Mouse (Mus musculus) heart, embryonic 15.5 days (tissue): ENCODE results near the gene Trp53. TPM values are rescaled to one million over a fixed set of nuclear protein-coding genes. Genes with fewer than 3 reads are reported as not detected.

Source experiments
- ATAC-seq: fragments of 200-750 bp; cut with Nextera tagmentation; replicated peaks from 2 replicates; pipeline ENCODE4 v1.8.0; 2017; ENCODE audit warnings: low read depth, moderate TSS enrichment; ENCODE audit not compliant: insufficient number of reproducible peaks, insufficient read depth, low FRiP score
- H3K27ac ChIP-seq: fragments of 300-500 bp; sonication (generic); 2 replicates; pipeline ENCODE4 v1.5.1; 2015; ENCODE audit warnings: mild to moderate bottlenecking, inconsistent platforms
- H3K27me3 ChIP-seq: fragments of 300-500 bp; sonication (generic); 2 replicates; pipeline ENCODE4 v1.6.1; 2015; ENCODE audit warnings: inconsistent platforms
- H3K36me3 ChIP-seq: fragments of 300-500 bp; sonication (generic); 2 replicates; pipeline ENCODE4 v1.6.1; 2015; ENCODE audit warnings: mild to moderate bottlenecking, inconsistent platforms
- H3K4me1 ChIP-seq: fragments of 300-500 bp; sonication (generic); replicated peaks from 2 replicates; pipeline ENCODE4 v1.6.1; 2015; ENCODE audit warnings: inconsistent platforms
- H3K4me2 ChIP-seq: fragments of 300-500 bp; sonication (generic); 2 replicates; pipeline ENCODE4 v1.6.1; 2015; ENCODE audit warnings: inconsistent platforms, mild to moderate bottlenecking, moderate library complexity
- H3K4me3 ChIP-seq: fragments of 300-500 bp; sonication (generic); 2 replicates; pipeline ENCODE4 v1.5.1; 2015; ENCODE audit warnings: mild to moderate bottlenecking, inconsistent platforms
- H3K9ac ChIP-seq: fragments of 300-500 bp; sonication (generic); 2 replicates; pipeline ENCODE4 v1.6.1; 2015; ENCODE audit warnings: mild to moderate bottlenecking, inconsistent platforms
- H3K9me3 ChIP-seq: fragments of 300-500 bp; sonication (generic); replicated peaks from 2 replicates; pipeline ENCODE4 v1.6.1; 2016; ENCODE audit warnings: inconsistent platforms
- WGBS: fragments of 180-500 bp; shearing (Covaris S2); methylation state at CpG from one replicate; pipeline ENCODE4 v1.1.7; 2015; ENCODE audit warnings: mixed read lengths; 5-methylcytosine and 5-hydroxymethylcytosine counted together
- polyA plus RNA-seq: library from polyadenylated mRNA; unstranded; fragments of >200 nt; fragmentation: Nextera tagmentation; extraction: Ambion mirVana; gene quantifications from 2 replicates; pipeline ENCODE4 v1.2.1, GENCODE M21; 2015

Trp53 gene
- polyA plus RNA-seq, 1 experiment from 2014 or later: 59.4 TPM

- Histone ChIP-seq H3K36me3 (no peaks in the 10 kb centered on the region), H3K4me3 (no peak overlapping the region), H3K4me2 (no peak overlapping the region), H3K4me1 (peaks cover 65% of the 10 kb centered on the region), H3K9me3 (no peaks in the 10 kb centered on the region), H3K27me3 (no peaks in the 10 kb centered on the region), H3K9ac (no peak overlapping the region), H3K27ac (no peak overlapping the region)
- 32% methylated on average over 3 of the region's 3 CpGs for WGBS
- no peak for ATAC-seq
Measured at GRCm38 (mm10) chr11:69601768-69602167, 21.6 kb downstream of the Trp53 start.

DNA sequence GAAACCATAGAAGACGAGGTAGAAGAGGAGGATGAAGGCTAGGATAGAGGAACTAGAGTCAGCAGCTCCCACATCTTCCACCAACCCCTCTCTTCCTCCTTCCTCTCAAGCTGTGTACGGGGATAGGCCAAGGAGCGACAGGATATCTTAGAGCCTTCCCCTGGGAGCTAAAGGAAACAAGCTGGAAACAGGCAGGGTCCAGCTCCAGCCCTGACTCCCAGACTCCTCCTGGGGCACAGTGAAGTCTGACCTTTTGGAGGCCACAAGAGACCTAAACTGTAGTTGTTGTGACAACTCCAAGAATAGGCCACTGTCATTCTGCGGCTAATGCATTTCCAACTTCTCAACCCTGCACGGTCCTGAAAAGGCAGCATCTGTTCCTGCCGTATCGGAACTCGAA lies 23.4 kb downstream of the Trp53 start:
- no peak overlapping the region for H3K9ac ChIP-seq
- no peaks in the 10 kb centered on the region for H3K27me3 ChIP-seq
- no peaks in the 10 kb centered on the region for H3K9me3 ChIP-seq
- peaks cover 65% of the 10 kb centered on the region for H3K4me1 ChIP-seq
- H3K27ac ChIP-seq: peak overlapping the region; percentile 82
- H3K4me3 ChIP-seq: 0 out of 2 replicates have a peak overlapping the region, but pooled peaks have one; percentile 68
- H3K4me2 ChIP-seq: peak overlapping the region; percentile 99; the same call in 1 of the 2 replicates
- ATAC-seq: no peak
- no peaks in the 10 kb centered on the region for H3K36me3 ChIP-seq
- WGBS: 72% methylated on average over 8 of the region's 8 CpGs

DNA sequence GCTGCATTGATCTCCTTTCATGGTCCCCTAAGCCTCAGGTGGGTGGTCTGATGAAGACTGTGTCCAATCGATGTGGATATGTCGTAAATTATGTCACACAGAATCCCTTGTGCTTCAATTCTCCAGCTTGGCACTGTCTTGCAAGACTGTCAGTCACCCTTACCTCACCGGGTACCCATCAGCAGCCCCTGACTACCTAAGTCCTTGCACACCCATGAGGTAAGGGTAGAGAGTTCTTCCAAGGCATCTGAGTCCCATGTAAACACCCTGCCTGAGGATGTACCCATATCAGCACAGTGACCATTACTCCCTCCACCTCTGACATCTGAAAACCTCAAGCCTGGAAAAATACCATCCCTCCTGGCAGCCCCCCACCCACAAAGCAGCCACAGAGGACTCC lies 24.2 kb downstream of the Trp53 start:
- Histone ChIP-seq H3K4me1 (peaks cover 62% of the 10 kb centered on the region), H3K4me2 (peak overlapping the region; percentile 99), H3K36me3 (no peaks in the 10 kb centered on the region), H3K4me3 (peak overlapping the region; percentile 68), H3K9ac (peak overlapping the region; percentile 78), H3K9me3 (no peaks in the 10 kb centered on the region), H3K27ac (peak overlapping the region; percentile 82), H3K27me3 (no peaks in the 10 kb centered on the region)
- ATAC-seq: no peak
- WGBS: 51% methylated on average over 3 of the region's 3 CpGs

- peaks cover 55% of the 10 kb centered on the region for H3K4me1 ChIP-seq
Measured at GRCm38 (mm10) chr11:69604795-69605664, 24.9 kb downstream of the Trp53 start.

DNA sequence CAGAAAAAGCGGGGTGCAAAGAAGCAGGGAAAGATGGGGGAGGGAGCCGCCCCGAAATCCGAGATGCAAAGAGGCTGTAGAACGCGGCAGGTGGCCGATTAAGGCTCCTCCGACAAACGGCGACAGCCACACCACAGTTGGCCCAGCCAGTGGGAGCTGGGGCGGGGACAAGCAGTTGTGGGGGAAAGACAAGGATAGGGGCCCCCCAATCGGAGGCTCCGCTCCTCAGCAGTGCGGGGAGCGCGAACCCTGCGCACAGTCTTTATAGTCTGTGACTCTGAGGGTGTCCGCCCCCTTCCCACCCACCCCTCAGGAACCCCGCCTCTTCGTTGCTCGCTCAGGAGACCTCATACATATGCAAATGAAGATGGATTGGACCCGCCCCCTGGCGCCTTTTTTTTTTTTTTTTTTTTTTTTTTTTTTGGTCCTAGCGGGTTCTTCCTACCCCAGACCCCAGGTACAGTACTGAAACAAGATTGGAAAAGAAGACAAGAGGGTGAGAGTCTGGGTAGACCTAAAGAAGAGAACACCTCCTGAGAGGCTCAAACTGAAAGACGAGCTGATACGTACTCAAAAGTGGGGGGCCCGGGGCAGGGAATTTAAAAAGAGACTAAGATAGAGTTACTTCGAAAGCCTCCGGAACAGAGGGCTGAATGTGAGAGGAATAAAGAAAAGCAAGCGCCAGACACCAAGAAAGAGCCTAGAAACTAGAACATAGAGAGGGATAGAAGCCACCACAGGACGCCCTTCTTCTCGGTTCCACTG lies 25.7 kb downstream of the Trp53 start, which contains the start of gene Atp1b2:
Gene Atp1b2 (minus strand): TSS at position 217 of the 765 bp plus-strand sequence.
- peak; percentile 88 for ATAC-seq
- Histone ChIP-seq H3K4me1 (peaks cover 47% of the 10 kb centered on the region), H3K27ac (peak within 1 kb of the TSS; percentile 82), H3K9me3 (no peaks in the 10 kb centered on the region), H3K36me3 (no peaks in the 10 kb centered on the region), H3K4me3 (peak within 1 kb of the TSS; percentile 68), H3K27me3 (no peaks in the 10 kb centered on the region), H3K9ac (peak within 1 kb of the TSS; percentile 78), H3K4me2 (peak within 1 kb of the TSS; percentile 99)
- 2% methylated on average over 32 of the region's 32 CpGs for WGBS

More at GRCm38 (mm10) chr11:69604795-69605664, 24.9 kb downstream of the Trp53 start:
- under 1% methylated on average over 73 of the region's 73 CpGs for WGBS
- Histone ChIP-seq H3K4me3 (peak overlapping the region; percentile 68), H3K27ac (peak overlapping the region; percentile 82), H3K9me3 (no peaks in the 10 kb centered on the region), H3K9ac (peak overlapping the region; percentile 78), H3K4me2 (peak overlapping the region; percentile 99), H3K27me3 (no peaks in the 10 kb centered on the region), H3K36me3 (no peaks in the 10 kb centered on the region)
- ATAC-seq: peak; percentile 45; the same call in 1 of the 2 replicates

- peaks cover 41% of the 10 kb centered on the region for H3K4me1 ChIP-seq
- H3K36me3 ChIP-seq: no peaks in the 10 kb centered on the region
- no peaks in the 10 kb centered on the region for H3K27me3 ChIP-seq
- peak overlapping the region; percentile 68 for H3K4me3 ChIP-seq
- WGBS: 70% methylated on average over 2 of the region's 2 CpGs
- no peak for ATAC-seq
- no peaks in the 10 kb centered on the region for H3K9me3 ChIP-seq
- peak overlapping the region; percentile 99 for H3K4me2 ChIP-seq
- peak overlapping the region; percentile 48; the same call in 1 of the 2 replicates for H3K9ac ChIP-seq
- 0 out of 2 replicates have a peak overlapping the region, but pooled peaks have one; percentile 26 for H3K27ac ChIP-seq
Measured at GRCm38 (mm10) chr11:69606491-69606795, 26.3 kb downstream of the Trp53 start.

- WGBS: 78% methylated on average over 2 of the region's 2 CpGs
Measured at GRCm38 (mm10) chr11:69606832-69607231, 26.7 kb downstream of the Trp53 start.

DNA sequence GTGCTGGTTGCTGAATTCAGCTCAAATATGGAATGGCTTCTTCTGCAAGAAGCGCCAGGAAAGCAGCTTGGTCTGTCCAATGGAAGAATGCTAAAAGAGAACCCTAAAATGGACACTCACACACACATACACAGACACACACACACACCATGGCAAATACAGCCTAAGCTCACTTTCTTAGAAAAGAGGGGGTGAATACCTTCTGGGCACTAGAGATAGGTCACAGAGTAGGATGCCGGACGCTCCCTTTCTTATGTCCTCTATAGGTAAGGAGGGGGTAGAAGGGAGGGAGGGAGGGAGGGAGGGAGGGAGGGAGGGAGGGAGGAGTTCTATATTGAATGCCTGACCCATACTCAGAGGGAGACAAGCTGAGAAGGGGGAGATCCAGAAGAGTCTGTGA lies 28.4 kb downstream of the Trp53 start:
- H3K9ac ChIP-seq: no peak overlapping the region
- no peak overlapping the region for H3K4me2 ChIP-seq
- H3K27me3 ChIP-seq: no peaks in the 10 kb centered on the region
- H3K36me3 ChIP-seq: no peaks in the 10 kb centered on the region
- 84% methylated on average over 3 of the region's 3 CpGs for WGBS
- H3K27ac ChIP-seq: no peak overlapping the region
- H3K4me1 ChIP-seq: peaks cover 26% of the 10 kb centered on the region
- H3K9me3 ChIP-seq: no peaks in the 10 kb centered on the region
- no peak for ATAC-seq
- no peak overlapping the region for H3K4me3 ChIP-seq

More at GRCm38 (mm10) chr11:69606832-69607231, 26.7 kb downstream of the Trp53 start:
- Histone ChIP-seq H3K4me3 (no peak overlapping the region), H3K9ac (no peak overlapping the region), H3K27me3 (no peaks in the 10 kb centered on the region), H3K4me2 (no peak overlapping the region), H3K4me1 (peaks cover 37% of the 10 kb centered on the region), H3K9me3 (no peaks in the 10 kb centered on the region), H3K27ac (no peak overlapping the region), H3K36me3 (no peaks in the 10 kb centered on the region)
- no peak for ATAC-seq

GRCm38 (mm10) chr11:69609416-69609815 lies 29.3 kb downstream of the Trp53 start:
- Histone ChIP-seq H3K4me1 (peaks cover 21% of the 10 kb centered on the region), H3K9ac (no peak overlapping the region), H3K4me2 (no peak overlapping the region), H3K4me3 (no peak overlapping the region), H3K9me3 (no peaks in the 10 kb centered on the region), H3K27ac (no peak overlapping the region), H3K27me3 (no peaks in the 10 kb centered on the region), H3K36me3 (no peaks in the 10 kb centered on the region)
- WGBS: 60% methylated on average over 7 of the region's 7 CpGs
- ATAC-seq: no peak

DNA sequence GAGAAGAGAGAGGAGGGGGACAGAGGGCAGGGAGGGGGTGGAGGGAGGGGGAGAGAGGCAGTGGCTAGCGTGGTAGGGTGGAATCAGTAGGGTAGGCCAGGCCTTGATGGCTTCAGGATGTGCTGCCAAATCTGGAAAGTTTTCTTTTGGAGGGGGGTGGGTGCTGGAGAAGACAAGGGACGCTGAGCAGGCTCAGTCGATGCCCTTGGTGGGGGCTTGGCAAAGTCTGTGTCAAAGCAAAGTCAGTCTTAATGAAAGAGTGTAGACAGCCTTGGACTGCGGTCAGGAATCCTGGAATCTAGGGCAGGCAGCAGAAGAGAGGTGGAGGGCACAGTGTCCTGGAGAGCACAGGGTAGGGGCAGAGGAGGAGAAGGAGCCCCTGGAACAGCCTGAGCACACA lies 30.7 kb downstream of the Trp53 start:
- Histone ChIP-seq H3K27me3 (0 out of 2 replicates have a peak, but pooled peaks cover 9% of the 10 kb centered on the region), H3K4me1 (peaks cover 9% of the 10 kb centered on the region), H3K9me3 (no peaks in the 10 kb centered on the region), H3K36me3 (no peaks in the 10 kb centered on the region), H3K4me3 (no peak overlapping the region), H3K27ac (no peak overlapping the region), H3K9ac (no peak overlapping the region), H3K4me2 (no peak overlapping the region)
- 46% methylated on average over 4 of the region's 4 CpGs for WGBS
- no peak for ATAC-seq

DNA sequence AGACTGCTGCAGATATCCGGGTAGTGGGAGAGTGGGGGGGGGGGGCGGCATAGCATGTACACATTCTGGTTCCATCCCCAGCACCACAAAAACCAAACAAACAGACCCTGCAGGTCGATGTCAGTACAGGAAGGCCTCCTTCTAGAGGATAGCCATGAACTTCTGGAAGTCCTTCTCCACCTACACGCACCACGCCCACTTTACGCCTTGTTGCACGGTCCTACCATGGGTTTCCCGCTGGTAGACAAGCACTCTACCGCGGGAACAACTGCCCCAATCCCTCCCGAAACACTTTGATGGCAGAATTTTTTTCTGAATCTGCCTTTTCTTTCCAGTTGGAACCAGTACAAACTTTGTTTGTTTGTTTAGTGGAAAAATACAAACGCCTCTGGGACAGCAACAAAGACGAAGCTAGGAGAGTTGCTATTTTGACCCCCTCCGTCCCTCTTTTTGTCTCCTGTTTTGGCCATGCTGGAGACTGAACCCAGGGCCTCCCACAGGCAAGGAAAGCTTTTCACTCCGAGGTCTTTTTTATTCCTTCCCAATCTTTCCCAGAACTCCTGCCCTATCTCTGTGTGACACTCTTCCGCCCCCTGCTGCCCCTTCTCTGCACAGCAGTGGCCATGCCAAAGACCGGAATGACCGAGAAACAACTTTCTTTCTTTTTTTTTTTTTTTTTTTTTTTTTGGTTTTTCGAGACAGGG lies 33.5 kb downstream of the Trp53 start:
- H3K4me1 ChIP-seq: peaks cover 4% of the 10 kb centered on the region
- no peaks in the 10 kb centered on the region for H3K9me3 ChIP-seq
- H3K27me3 ChIP-seq: 0 out of 2 replicates have a peak, but pooled peaks cover 11% of the 10 kb centered on the region
- H3K4me3 ChIP-seq: peak overlapping the region; percentile 18; the same call in 1 of the 2 replicates
- H3K9ac ChIP-seq: peak overlapping the region; percentile 16
- ATAC-seq: no peak; the same call in 1 of the 2 replicates
- peak overlapping the region; percentile 44 for H3K4me2 ChIP-seq
- 13% methylated on average over 19 of the region's 19 CpGs for WGBS
- no peaks in the 10 kb centered on the region for H3K36me3 ChIP-seq
- H3K27ac ChIP-seq: no peak overlapping the region
